Mouse (Mus musculus) testis, adult 10 weeks (tissue): ENCODE measurements around the gene Zfp872. TPM values are rescaled to one million over a fixed set of nuclear protein-coding genes. Genes with fewer than 3 reads are reported as not detected.

ENCODE experiments used
- polyA plus RNA-seq: library from polyadenylated mRNA; stranded (reverse); fragments of 350-450 nt; fragmentation: Illumina TruSeq; extraction: RNeasy Lipid Tissue Mini Kit (QIAGEN cat#74804); gene quantifications from one replicate; pipeline ENCODE4 v1.2.3, GENCODE M21; 2014; ENCODE audit warnings: low read depth, low replicate concordance

Zfp872 gene
- polyA plus RNA-seq: 0.45 TPM

DNA sequence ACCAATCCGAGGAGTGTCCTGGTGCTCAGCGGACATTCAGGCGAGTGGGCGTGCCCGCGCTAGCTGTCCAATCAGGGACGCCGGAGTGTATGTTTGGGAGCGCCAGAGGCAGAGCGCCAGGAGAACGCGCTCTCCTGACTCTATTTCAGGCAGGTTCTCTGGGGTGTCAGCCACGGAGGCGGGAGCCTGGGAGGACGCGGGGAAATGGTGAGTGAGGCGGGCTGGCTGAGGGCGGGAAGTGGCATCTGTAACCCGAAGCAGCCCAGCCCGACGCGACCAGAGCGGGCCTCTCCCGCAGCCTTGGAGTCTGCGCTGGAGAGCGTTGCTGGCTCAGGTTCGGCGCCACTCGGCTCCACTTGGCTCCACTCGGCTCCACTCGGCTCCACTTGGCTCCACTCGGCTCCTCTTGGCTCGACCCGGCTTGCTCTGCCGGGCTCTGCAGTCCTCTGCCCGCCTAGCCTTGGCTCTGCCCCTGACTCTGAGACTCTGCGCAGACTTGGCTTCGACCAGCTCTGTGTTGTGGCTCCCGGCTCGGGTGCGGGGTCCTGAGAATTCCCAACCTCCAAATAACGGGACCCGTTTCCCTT is at the start of gene Zfp872:
Gene Zfp872, plus strand, starts transcription at position 66 of the 587 bp plus-strand sequence.

DNA sequence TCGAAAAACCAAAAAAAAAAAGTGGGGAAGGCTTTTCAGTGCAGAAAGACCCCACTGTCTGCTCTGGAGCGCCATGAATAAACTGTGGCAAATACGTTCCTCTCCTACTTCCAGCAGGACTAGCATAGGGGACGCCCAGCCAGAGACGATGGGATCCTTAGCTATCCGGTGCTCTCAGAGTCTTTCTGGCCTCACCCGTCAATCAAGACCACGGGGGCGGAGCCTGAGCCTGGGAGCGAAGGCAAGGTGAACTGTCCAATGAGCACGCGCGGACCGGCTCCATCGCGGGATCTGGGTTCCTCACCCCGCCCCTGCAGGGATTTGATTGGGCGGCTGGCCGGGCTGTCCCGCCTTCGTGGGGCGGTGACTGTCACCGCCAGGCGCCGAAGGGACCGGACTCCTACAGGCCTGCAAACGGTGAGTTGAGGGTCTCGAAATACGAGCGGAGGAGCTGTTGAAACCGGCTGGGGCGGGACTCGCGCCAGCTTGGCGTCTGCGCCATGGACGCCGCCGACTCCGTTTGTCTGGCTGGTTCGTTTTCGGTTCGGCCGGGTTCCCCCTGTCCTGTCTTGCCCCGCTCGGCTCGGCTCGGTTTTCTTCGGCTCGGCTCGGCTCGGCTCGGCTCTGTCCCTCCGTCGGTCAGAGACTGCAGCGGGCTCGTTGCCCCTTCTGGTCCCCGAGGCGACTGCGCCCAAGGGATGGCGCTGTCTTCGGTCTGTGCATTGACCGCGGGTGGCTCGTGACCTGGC is 31.2 kb upstream of the Zfp872 start, which contains the start of gene Pigyl:
Gene Pigyl, plus strand, starts transcription at position 350 of the 749 bp plus-strand sequence.

DNA sequence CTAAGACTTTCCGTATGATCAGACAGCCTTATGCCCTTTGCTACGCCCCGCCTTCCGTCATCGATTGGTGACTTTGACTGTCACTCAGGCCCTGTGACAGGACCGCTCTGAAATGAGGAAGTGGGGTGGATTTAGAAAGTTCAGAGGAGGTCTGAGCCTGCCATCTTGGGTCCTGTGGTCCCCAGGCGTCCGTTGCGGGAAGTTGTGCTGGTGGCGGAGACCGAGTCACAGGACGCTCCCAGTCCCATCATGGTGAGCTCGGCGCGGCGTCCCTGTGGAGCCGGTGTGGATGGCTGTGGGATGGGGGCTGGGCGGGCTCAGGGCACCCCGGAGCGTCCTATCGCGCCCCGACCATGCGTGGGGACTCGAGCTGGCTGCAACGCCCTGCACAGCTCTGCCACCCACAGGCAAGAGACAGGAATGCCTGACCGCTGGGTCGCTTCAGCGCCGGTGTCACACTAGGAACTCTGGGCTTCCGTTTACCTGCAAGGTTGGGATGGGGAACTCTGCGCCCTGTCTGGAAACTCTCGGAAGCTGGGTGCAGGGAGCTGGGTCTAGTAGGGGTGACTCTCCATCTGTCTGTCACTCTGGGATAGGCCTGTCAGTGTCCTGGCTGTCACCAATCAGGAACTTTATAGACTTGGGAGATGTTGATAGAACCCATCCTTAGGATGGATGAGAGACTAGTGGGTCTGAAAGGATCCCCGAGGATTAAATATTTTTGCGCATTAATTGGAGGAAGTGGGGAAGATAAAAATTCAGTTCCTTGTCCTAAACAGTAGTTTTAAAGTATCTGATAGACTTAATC is 37.9 kb downstream of the Zfp872 start, which contains the start of gene Zfp809:
Gene Zfp809, plus strand, starts transcription at position 134 of the 808 bp plus-strand sequence.

Other genes with a start within 250 kb of the Zfp872 start
- gene Swsap1, start 232.3 kb upstream of the Zfp872 start, polyA plus RNA-seq: 3.8 TPM
- not detected for gene Epor, start 224.6 kb upstream of the Zfp872 start, polyA plus RNA-seq
- gene Rgl3, start 198.6 kb upstream of the Zfp872 start, polyA plus RNA-seq: 0.29 TPM
- gene Ccdc151, start 185.5 kb upstream of the Zfp872 start, polyA plus RNA-seq: 10.7 TPM
- gene Prkcsh, start 185.3 kb upstream of the Zfp872 start, polyA plus RNA-seq: 4.6 TPM
- gene Elavl3, start 136.1 kb upstream of the Zfp872 start, polyA plus RNA-seq: 1.4 TPM
- gene Gm49318, start 116.8 kb upstream of the Zfp872 start, polyA plus RNA-seq: not detected
- 0.81 TPM for gene Zfp653, start 116.7 kb upstream of the Zfp872 start, polyA plus RNA-seq
- gene Ecsit, start 102.7 kb upstream of the Zfp872 start, polyA plus RNA-seq: 19.2 TPM
- 5.8 TPM for gene Cnn1, start 88.9 kb upstream of the Zfp872 start, polyA plus RNA-seq
- 103 TPM for gene Elof1, start 70.9 kb upstream of the Zfp872 start, polyA plus RNA-seq
- 0.66 TPM for gene Acp5, start 52.4 kb upstream of the Zfp872 start, polyA plus RNA-seq
- gene Pigyl, start 31.2 kb upstream of the Zfp872 start, polyA plus RNA-seq: 5.6 TPM
- gene Zfp809, start 37.6 kb downstream of the Zfp872 start, polyA plus RNA-seq: 32.2 TPM
- gene Zfp599, start 71.8 kb downstream of the Zfp872 start, polyA plus RNA-seq: 0.32 TPM
- gene Zfp810, start 119.6 kb downstream of the Zfp872 start, polyA plus RNA-seq: 6.1 TPM
- gene Anln, start 201.1 kb downstream of the Zfp872 start, polyA plus RNA-seq: 43.3 TPM
- gene 9530077C05Rik, start 223.4 kb downstream of the Zfp872 start, polyA plus RNA-seq: 75.0 TPM